Mouse (Mus musculus) G1E (cell line): ENCODE measurements at regions not wholly inside any gene's neighbourhood (a gene's known extent, or its start where the extent isn't known, plus 50 kb on each side); places are given as distances from the start of the nearest gene placed in this dataset.

Source experiments
- CTCF ChIP-seq: IDR thresholded peaks from 2 replicates; pipeline ENCODE4 v1.5.1; 2012; ENCODE audit warnings: low read depth, low read length, inconsistent platforms, mixed read lengths
- GATA1 ChIP-seq: IDR thresholded peaks from 2 replicates; pipeline ENCODE4 v1.6.1; 2012; ENCODE audit warnings: borderline replicate concordance, low read length, inconsistent platforms, mixed read lengths

- no peak for TF ChIP-seq CTCF
- no peak for TF ChIP-seq GATA1
Observed at GRCm38 (mm10) chr15:62083347-62083746, 1160.5 kb upstream of the A1bg start.
